Mouse (Mus musculus): ENCODE data around the gene Prom1. TPM values are rescaled to one million over a fixed set of nuclear protein-coding genes. Genes with fewer than 3 reads are reported as not detected.

Gene Prom1
- polyA plus RNA-seq (2012; ENCODE audit: low replicate concordance), result 0.34 TPM in 1 of 2 replicates, not detected in the other

GRCm38 (mm10) chr5:44101231-44102110, at the start of gene Prom1:
Gene Prom1 (minus strand): TSS chr5:44102032.

GRCm38 (mm10) chr5:43981620-43982019, 120.2 kb downstream of the Prom1 start, which contains the start of gene Fgfbp1:
Gene Fgfbp1 (minus strand): TSS chr5:43981779.

Other genes with a start within 250 kb of the Prom1 start
- 0.39 and 0.85 TPM in 2 replicates for gene Cd38, start 233.5 kb downstream of the Prom1 start, polyA plus RNA-seq (2012; ENCODE audit: low replicate concordance)
- 0.52 TPM in 1 of 2 replicates, not detected in the other for gene Gm7879, start 188.9 kb downstream of the Prom1 start, polyA plus RNA-seq (2012; ENCODE audit: low replicate concordance)
- not detected in 2 replicates for gene Fgfbp1, start 120.3 kb downstream of the Prom1 start, polyA plus RNA-seq (2012; ENCODE audit: low replicate concordance)
- 55.5 and 80.9 TPM in 2 replicates for gene Tapt1, start 124.6 kb upstream of the Prom1 start, polyA plus RNA-seq (2012; ENCODE audit: low replicate concordance)

Data from leukemia stem cell, adult 10-12 weeks (primary cell).